Comparison of ENCODE assay signal across 9 mouse cellular contexts in the genomic region with DNA sequence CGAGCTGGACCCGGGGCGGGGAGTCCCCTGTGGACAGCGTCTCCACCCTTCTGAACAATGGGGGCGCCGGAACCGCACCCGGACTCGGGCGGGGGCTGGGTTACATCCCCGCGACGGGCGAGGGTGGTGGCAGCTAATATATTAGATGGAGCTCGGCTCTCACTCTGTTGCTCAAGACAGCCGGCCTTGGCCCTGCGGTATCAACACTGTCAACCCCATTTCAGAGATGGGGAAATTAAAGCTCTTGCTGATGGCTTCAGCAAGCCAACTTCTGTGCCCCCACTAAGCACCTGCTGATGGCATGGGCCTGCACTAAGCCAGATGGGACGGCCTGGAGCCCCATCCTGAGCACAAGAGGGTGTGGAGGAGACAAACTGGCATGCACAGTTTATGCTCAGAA. TPM values are rescaled to one million over a fixed set of nuclear protein-coding genes. Genes with fewer than 3 reads are reported as not detected.
DNase-seq lines count a peak whose midpoint lies in the region; ATAC-seq lines count a peak whose summit lies in the region.
"Had no signal": no experiment of that assay in that cellular context is flagged by ENCODE, and none has a peak within 500 bp of the region (broad histone marks: within the 10 kb centered on the region; RNA-seq: fewer than 3 reads in every experiment).

No protein-coding gene starts in this region.

- WGBS in heart, embryonic 14.5 days = 2% methylated on average over 17 of the region's 18 CpGs
- under 1% methylated on average over 18 of the region's 18 CpGs for WGBS in hindbrain, embryonic 10.5 days
- under 1% methylated on average over 18 of the region's 18 CpGs for WGBS in midbrain, embryonic 10.5 days

- H3K4me3 ChIP-seq in heart, embryonic 14.5 days (ENCODE audit: control insufficient read depth in 1 of 2, insufficient read depth in 1 of 2, low read depth in 1 of 2, low read length in 2 of 2) = peak overlapping the region; percentile 61 to 91
- H3K4me3 ChIP-seq in hindbrain, embryonic 10.5 days = peak overlapping the region; percentile 91
- H3K4me3 ChIP-seq in midbrain, embryonic 10.5 days = peak overlapping the region; percentile 90

- DNase-seq in heart, postnatal 10 days = no peak
- peak; percentile 54 for DNase-seq in adipocyte (ENCODE audit: low spot score)
- no peak for DNase-seq in hindbrain, embryonic 10.5 days (ENCODE audit: low spot score)
- DNase-seq in midbrain, embryonic 10.5 days (ENCODE audit: low spot score) = no peak
- no peak for DNase-seq in gastrocnemius, adult 18-20 months (ENCODE audit: low spot score)
- no peak for DNase-seq in cerebellum, postnatal 25 days
- no peak for DNase-seq in right cerebral cortex, postnatal 36 days (ENCODE audit: low spot score in 2 of 2)

- ATAC-seq in heart, embryonic 14.5 days (ENCODE audit: insufficient number of reproducible peaks, insufficient read depth, low FRiP score, low read depth) = peak; percentile 0; the same call in 1 of the 2 replicates

- H3K27ac ChIP-seq in heart, embryonic 14.5 days (replicated peaks in 1 of 2; ENCODE audit: control insufficient read depth in 1 of 2, insufficient read depth in 1 of 2, low read depth in 2 of 2, low read length in 2 of 2) = peak overlapping the region; percentile 82 to 93
- peak overlapping the region; percentile 100 for H3K27ac ChIP-seq in hindbrain, embryonic 10.5 days
- H3K27ac ChIP-seq in midbrain, embryonic 10.5 days (replicated peaks) = peak overlapping the region; percentile 99

- no peaks in the 10 kb centered on the region for H3K27me3 ChIP-seq in heart, embryonic 14.5 days (ENCODE audit: control insufficient read depth, insufficient read depth, low read length)
- no peaks in the 10 kb centered on the region for H3K27me3 ChIP-seq in hindbrain, embryonic 10.5 days (ENCODE audit: insufficient read depth, poor library complexity, severe bottlenecking)
- H3K27me3 ChIP-seq in midbrain, embryonic 10.5 days (ENCODE audit: low read depth, poor library complexity, severe bottlenecking) = peaks cover 6% of the 10 kb centered on the region; the same call in 1 of the 2 replicates

- intact Hi-C loops in heart, postnatal 10 days (cut with DNase I) = loop anchor here (2.0 to 5.0 kb wide), 3 partner anchors 44 to 124 kb away; a partner anchor contains a TSS

- H3K36me3 ChIP-seq in heart, embryonic 14.5 days (ENCODE audit: control insufficient read depth, insufficient read depth, low read length) = no peaks in the 10 kb centered on the region
- H3K36me3 ChIP-seq in hindbrain, embryonic 10.5 days = no peaks in the 10 kb centered on the region
- H3K36me3 ChIP-seq in midbrain, embryonic 10.5 days = no peaks in the 10 kb centered on the region
- H3K36me3 ChIP-seq: G1E had no signal

- H3K4me1 ChIP-seq in heart, embryonic 14.5 days (ENCODE audit: control insufficient read depth in 2 of 2, insufficient read depth in 2 of 2, low read length in 2 of 2) = peaks cover 5 to 18% of the 10 kb centered on the region in 2 experiments
- peaks cover 77% of the 10 kb centered on the region for H3K4me1 ChIP-seq in hindbrain, embryonic 10.5 days (replicated peaks)
- H3K4me1 ChIP-seq in midbrain, embryonic 10.5 days = peaks cover 84% of the 10 kb centered on the region

- H3K9ac ChIP-seq in heart, embryonic 14.5 days (ENCODE audit: low read length) = peak overlapping the region; percentile 92

- H3K4me2 ChIP-seq in heart, embryonic 14.5 days (ENCODE audit: low read length) = peak overlapping the region; percentile 92

- H3K9me3 ChIP-seq in heart, embryonic 14.5 days (ENCODE audit: control insufficient read depth, low read length) = no peaks in the 10 kb centered on the region
- no peaks in the 10 kb centered on the region for H3K9me3 ChIP-seq in hindbrain, embryonic 10.5 days
- H3K9me3 ChIP-seq in midbrain, embryonic 10.5 days (replicated peaks) = no peaks in the 10 kb centered on the region

RNA-seq across cellular contexts. Expression of a gene that starts 0.5 kb away (rescaled TPM):
- polyA plus RNA-seq in heart, embryonic 14.5 days (2014; fragmentation: Nextera tagmentation; extraction: Ambion mirVana) = 6.4 and 7.2 TPM in 2 replicates
- 10 to 100 TPM; 14.8 to 18.3 TPM for total RNA-seq in heart, postnatal 10 days (2021)
- 17.9 and 22.2 TPM in 2 replicates for polyA plus RNA-seq in hindbrain, embryonic 10.5 days (2016; fragmentation: Nextera tagmentation; extraction: Ambion mirVana)
- 17.3 and 21.5 TPM in 2 replicates for polyA plus RNA-seq in midbrain, embryonic 10.5 days (2016; fragmentation: Nextera tagmentation; extraction: Ambion mirVana)
- total RNA-seq in gastrocnemius, adult 18-20 months (2021) = 1 to 10 TPM; 2.3 to 3.6 TPM
- polyA plus RNA-seq: G1E had no signal
